Mouse (Mus musculus): ENCODE results near the gene Arhgap10. TPM values are rescaled to one million over a fixed set of nuclear protein-coding genes. Genes with fewer than 3 reads are reported as not detected.

Arhgap10 gene
- polyA plus RNA-seq, 1 experiment from 2014 or later: 7.0 TPM

Other genes starting within 250 kb of the Arhgap10 start
- 7.2 and 7.3 TPM in 2 replicates for gene Prmt9, start 31.4 kb upstream of the Arhgap10 start, polyA plus RNA-seq (2015; fragmentation: Nextera tagmentation; extraction: Ambion mirVana)
- gene Tmem184c, start 92.7 kb upstream of the Arhgap10 start, polyA plus RNA-seq (2015; fragmentation: Nextera tagmentation; extraction: Ambion mirVana): 3.5 and 3.6 TPM in 2 replicates
- 3.4 TPM in 2 replicates for gene Ednra, start 206.5 kb upstream of the Arhgap10 start, polyA plus RNA-seq (2015; fragmentation: Nextera tagmentation; extraction: Ambion mirVana)

All from liver, embryonic 16.5 days (tissue).